Mouse (Mus musculus) R1 (cell line): ENCODE results near the gene Atf7.
A peak's percentile ranks its signal among the peaks of the same experiment; 100 is the strongest.

Source experiments
- DNase-seq: peaks from one replicate; pipeline ENCODE4 v3.0.0-alpha.2; 2018; ENCODE audit warnings: low read depth, low spot score

Gene Atf7

DNA sequence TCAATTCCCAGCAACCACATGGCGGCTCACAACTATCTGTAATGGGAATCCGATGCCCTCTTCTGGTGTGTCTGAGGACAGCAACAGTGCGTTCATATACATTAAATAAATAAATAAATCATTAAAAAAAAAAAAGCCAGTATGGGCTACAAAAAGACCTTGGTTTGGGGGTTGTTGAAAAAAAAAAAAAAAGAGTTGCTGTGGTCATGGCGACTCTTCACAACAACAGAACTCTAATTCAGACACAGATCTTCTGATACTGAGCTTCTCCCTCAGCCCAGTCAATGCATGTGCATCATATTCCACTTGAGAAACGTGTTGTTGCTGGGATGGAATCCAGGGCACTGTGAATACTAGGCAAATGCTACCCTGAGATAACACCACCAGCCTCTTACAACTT lies 72.7 kb downstream of the Atf7 start:
- no peak for DNase-seq

GRCm38 (mm10) chr15:102547478-102547877 lies 77.8 kb downstream of the Atf7 start:
- DNase-seq = no peak

DNA sequence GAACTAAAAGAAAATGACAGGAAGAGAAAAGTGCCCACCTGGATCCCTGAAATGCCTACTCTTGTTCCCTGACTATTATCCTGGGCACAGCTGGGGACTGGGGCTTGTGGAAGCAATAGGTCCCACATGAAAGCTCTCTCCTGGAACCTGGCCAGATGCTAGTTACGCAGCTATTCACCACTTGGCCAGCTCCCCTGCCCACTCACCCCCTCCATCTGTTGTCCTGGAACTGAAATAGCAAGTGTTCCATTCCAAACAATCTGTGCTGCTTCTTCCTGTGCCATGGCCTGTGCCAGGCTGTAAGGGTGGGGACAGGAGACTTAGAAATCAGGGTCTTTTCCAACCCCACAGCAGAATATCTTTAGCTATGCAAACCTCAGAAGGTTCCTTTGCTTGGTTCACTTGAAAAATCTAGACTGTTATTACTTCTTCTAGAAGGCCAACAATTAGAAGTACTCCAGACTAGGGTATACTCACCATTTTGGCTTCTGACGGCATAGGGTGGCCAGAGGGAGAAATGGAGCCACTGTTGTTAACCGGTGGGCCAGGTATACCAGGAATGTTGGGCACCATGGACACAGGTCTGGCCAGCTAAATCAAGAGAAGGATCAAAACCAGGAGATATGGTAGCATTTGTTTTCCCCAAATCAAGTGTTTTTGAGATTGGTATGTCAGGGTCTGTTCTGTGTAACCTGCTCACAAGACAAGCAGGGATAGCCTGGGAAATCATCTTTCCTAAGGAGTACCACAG lies 78.4 kb downstream of the Atf7 start:
- DNase-seq = no peak

- DNase-seq = no peak
These were observed 79.0 kb downstream of the Atf7 start for GRCm38 (mm10) chr15:102546246-102546645.

DNA sequence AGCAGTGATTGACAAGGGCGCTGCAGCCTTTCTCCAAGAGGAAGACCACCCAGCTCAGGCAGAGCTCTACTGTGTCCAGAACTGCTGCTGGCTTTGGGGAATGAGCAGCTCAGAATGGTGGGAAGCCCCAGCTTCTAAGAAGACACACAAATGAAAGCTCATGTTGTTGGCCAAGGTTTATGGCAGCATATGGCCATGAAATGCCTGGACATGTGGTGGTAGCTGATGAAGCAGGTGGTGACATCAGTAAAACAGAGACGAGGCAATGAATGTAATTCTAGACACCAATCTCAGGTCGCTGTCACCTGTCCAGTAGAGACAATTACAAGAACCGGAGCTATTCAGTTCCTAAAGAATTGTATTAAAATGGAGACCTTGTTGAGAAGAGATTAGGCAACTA lies 80.5 kb downstream of the Atf7 start:
- DNase-seq = no peak

DNA sequence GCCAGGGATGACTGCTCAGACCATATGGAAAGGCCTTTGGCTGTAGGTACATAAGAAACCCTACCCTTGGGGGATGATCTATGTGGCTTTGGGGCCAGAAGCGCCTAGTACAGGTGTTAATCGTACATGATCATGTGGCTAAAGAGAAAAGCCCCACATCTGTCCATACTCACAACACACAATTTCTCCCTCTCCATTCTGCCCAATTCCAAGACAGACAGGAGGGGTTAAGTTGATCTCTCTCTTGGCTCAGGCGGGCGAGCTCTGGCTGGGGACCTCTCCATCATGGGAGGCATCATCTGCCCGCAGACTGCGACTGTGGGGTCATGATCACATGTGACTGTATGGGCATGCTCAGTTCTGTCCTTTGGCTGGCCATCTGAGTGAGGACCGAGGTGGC lies 91.3 kb downstream of the Atf7 start:
- DNase-seq = no peak

DNA sequence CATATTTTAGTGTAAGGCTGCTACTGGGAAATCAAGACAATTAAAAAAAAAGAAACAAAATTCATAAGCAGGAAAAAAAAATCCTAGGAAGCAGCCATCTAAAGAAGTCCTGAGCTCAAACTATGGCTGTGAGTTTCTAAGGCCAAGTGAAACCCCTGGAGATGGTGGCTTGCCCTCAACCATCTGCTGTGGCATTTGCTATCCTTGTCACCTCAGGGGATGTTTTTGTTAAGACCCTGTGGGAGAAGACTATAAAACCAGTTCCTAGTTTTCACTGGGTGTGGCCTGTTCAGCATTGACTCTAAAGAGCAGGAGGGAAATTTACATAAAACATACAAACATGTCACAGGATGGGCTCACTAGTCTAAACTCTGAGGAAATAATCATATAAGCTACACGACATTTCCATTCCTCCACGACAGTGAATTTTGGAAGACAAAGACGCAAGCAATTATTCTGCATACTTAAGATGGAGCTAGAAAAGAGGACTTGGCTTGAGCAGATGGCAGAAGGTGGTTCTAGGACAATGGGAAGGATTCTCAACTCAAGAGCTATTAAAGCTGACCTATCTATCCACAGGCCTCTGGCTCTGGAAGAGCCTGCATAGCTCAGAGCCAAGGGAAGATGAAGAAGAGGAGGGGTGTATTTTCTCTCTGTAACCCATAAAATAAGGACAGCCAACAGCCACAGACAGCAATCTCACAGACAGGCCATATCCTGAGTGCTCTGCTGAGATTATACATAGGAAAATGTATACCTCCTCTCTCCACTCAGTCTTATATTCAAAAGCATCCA lies 93.0 kb downstream of the Atf7 start:
- DNase-seq = no peak

DNA sequence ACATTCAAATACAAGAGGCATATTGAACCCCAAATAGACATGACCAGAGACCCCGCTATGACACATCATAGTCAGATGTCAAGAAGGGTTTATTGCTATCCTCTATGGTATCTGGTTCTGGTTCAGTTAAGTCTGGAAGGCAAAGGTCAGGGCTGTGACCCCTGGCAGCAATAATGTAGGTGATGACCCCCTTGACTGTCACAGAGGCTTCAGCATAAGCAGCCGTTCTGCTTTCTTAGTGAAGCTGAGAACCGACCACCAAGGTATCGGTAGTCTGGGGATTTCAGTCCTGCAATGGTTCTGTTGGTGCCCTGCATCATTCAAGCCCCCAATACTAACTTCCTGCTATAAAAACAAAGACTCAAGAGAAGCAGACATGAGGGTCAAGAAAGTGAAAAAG lies 93.7 kb downstream of the Atf7 start:
- DNase-seq = no peak

- DNase-seq = no peak
These were observed 94.7 kb downstream of the Atf7 start for GRCm38 (mm10) chr15:102530566-102530965.

DNA sequence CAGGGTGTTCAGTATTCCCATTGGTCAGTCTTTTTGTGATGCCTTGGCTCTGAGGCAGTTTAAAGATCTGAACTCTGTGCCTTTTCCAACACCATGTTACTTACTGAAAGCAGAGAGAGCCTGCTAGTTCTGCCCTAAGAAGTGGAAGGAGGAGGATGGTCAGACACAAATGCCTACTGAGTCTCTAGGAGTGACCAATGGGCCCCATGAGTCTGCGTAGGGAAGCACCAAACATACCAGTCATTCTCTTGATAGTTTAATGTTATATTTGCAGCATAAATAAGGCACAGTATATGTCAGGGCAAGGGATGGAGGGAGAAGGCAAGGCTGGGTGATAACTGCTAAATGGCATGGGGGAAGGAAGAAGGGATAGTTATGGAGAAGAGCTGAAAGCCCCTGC lies 96.9 kb downstream of the Atf7 start:
- no peak for DNase-seq

DNA sequence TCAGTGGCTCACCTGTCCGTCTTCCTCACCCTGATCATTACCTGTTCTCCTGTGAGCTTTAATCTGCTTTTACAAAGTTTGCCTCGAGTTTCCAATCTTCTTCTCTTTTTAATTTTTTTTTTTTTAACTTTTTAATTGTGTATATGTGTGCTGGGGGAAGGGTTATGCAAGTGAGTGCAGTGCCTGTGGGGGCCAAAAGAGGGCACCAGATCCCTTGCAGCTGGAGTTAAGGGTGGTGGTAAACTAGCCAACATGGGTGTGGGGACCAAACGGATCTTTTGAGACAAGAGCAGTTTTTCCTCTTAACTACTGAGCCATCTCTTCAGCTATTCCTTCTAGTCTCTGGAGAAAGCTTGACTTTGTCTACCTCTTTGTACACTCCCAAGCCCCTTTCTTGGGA lies 97.3 kb downstream of the Atf7 start:
- DNase-seq = peak; percentile 60

DNA sequence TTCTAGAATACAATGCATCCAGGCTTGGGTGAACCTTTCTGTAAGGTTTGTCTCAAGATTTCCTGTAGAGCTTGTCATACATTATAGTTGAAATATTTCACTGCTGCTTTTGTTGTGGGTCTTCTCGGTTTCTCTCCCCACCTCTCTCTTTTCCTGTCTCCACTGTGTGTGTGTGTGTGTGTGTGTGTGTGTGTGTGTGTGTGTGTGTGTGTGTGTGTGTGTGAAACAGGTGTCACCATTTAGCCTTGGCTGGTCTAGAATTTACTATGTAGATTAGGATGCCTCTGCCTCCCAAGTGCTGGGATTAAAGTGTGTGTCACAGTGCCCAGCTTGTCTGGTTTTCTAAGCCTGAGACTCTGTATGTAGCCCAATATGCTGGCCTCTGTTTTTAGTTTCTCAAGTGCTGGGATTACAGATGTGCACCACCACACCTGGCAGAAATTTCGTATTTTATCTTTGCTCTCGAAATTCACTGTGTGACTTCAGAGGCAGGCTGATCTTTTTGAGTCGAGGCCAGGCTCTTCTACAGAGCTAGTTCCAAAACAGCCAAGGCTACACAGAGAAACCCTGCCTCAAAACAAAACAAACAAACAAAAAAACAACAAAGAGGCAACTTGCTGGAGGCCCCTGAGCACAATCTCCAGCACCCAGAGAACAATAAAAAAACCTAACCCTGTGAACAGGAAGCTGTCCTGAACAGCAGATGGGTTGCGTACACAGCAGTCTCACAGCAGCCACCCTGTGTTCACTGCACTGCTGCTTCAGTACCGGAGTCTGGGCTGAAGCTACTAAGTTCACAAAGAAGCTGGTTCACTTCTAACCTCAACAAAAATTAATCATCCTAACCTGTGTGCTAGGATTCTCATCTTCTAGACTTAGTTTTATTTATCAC lies 98.9 kb downstream of the Atf7 start:
- no peak for DNase-seq

GRCm38 (mm10) chr15:102524892-102525485 lies 100.3 kb downstream of the Atf7 start, which contains the start of gene Npff:
Npff (minus strand) TSS chr15:102524942.
- peak; percentile 77 for DNase-seq

GRCm38 (mm10) chr15:102521480-102521879 lies 103.8 kb downstream of the Atf7 start:
- DNase-seq = no peak

DNA sequence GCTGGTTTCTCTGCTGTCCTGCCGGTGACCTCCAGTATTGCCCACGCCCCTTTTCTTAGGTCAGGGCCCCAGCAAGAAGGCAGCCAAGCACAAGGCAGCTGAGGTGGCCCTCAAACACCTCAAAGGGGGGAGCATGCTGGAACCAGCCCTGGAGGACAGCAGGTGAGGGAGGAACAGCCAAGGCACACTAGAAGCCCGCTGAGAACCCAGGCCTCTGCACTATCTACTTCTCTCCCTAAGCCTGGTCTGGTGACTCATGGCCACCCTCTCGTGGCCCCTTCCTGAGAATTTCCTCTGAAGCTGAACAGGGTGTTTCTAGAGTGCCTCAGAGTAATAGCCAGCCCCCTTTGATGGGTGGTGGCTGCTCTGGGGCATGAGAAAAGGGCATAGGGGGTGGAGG lies 104.8 kb downstream of the Atf7 start:
- DNase-seq = no peak

- DNase-seq = no peak
These were observed 105.8 kb downstream of the Atf7 start for GRCm38 (mm10) chr15:102519211-102520141.

- DNase-seq = no peak
These were observed 106.4 kb downstream of the Atf7 start for GRCm38 (mm10) chr15:102518859-102519201.

- peak; percentile 100 for DNase-seq
These were observed 107.0 kb downstream of the Atf7 start, which contains the start of gene Tarbp2 for GRCm38 (mm10) chr15:102517976-102518858. Tarbp2 (plus strand) TSS chr15:102518192.

GRCm38 (mm10) chr15:102517631-102517975 lies 107.7 kb downstream of the Atf7 start:
- no peak for DNase-seq
